10 mouse cellular contexts compared by ENCODE assay signal in the genomic region with DNA sequence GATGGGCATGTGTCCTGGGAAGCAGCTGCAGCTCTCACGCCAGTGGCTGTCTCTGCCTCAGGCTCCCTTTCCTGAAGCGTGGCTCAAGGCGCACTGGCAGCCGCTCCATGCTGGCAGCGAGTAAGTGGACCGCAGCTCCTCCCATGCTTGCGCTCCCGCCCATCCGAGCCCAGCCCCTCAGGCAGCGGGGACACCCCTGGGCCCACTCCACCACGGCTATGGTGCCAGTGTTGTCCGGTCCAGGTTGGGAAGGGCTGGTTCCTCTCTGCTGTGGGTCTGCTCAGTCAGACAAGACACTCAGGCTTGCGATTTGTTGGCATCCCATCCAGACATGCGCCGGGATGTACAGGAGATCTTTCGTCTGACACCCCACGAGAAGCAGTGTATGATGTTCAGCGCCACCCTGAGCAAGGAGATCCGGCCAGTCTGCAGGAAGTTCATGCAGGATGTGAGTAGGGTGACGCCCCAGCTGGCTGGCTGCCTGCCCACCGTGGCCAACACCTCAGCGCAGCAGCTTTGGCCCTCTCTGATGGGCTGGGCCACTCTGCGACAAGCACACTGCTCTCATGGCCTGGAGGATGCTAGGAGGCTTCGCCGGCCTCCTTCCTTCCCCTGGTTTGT. TPM values are rescaled to one million over a fixed set of nuclear protein-coding genes. Genes with fewer than 3 reads are reported as not detected.
DNase-seq lines count a peak whose midpoint lies in the region; TF ChIP-seq lines count a peak whose summit lies in the region.
"Had no signal": no experiment of that assay in that cellular context is flagged by ENCODE, and none has a peak within 500 bp of the region (broad histone marks: within the 10 kb centered on the region; RNA-seq: fewer than 3 reads in every experiment).

No protein-coding gene starts in this region.

- intact Hi-C loops in heart, postnatal 25 days (cut with DNase I): loop anchor here (5.0 kb wide), 2 partner anchors 59 to 61 kb away; no protein-coding TSS in a partner anchor

- no peak for TF ChIP-seq RAD21 in CH12.LX (IDR thresholded peaks at IDR 0.05; ENCODE audit: low read depth, low read length)

- H3K79me2 ChIP-seq in CH12.LX (replicated peaks; ENCODE audit: control insufficient read depth, extremely low read depth, insufficient read depth, poor library complexity, severe bottlenecking): peaks cover 39% of the 10 kb centered on the region

- H3K9me3 ChIP-seq in CH12.LX (replicated peaks; ENCODE audit: low read length): no peaks in the 10 kb centered on the region
- H3K9me3 ChIP-seq: embryonic facial prominence, embryonic 10.5 days had no signal

- H3K27ac ChIP-seq in CH12.LX (ENCODE audit: insufficient read depth, low read depth): no peak overlapping the region
- H3K27ac ChIP-seq: embryonic facial prominence, embryonic 10.5 days had no signal

- H3K36me3 ChIP-seq in CH12.LX (replicated peaks in 1 of 2; ENCODE audit: control insufficient read depth in 1 of 2, insufficient read depth in 1 of 2, low read length in 1 of 2): peaks cover 71 to 88% of the 10 kb centered on the region in 2 experiments

- in situ Hi-C loops in CH12.LX (cut with MboI; ENCODE audit: low pct_ligation_motif_present, low pct_unique_long_range_greater_than_20kb, low sequenced_read_pairs): loop anchor here (10.0 kb wide), 1 partner anchor 63 kb away; no protein-coding TSS in a partner anchor

- no peak overlapping the region for H3K4me3 ChIP-seq in CH12.LX (replicated peaks in 1 of 3; ENCODE audit: low read depth in 2 of 3, low read length in 2 of 3, poor library complexity in 1 of 3)
- H3K4me3 ChIP-seq: embryonic facial prominence, embryonic 10.5 days had no signal

- dilution Hi-C loops in CH12.LX (cut with MboI; ENCODE audit: extremely low pct_ligation_motif_present, extremely low pct_unique_long_range_greater_than_20kb, low sequenced_read_pairs): no loop called here

- TF ChIP-seq CTCF in CH12.LX (conservative IDR thresholded peaks at IDR 0.05 in 1 of 2, IDR thresholded peaks at IDR 0.05 in 1 of 2; ENCODE audit: low read depth in 2 of 2, low read length in 2 of 2): no peak

- no peak for DNase-seq in CH12.LX (ENCODE audit: extremely low read depth)
- peak; percentile 75 for DNase-seq in adrenal gland, postnatal 14 days
- DNase-seq in heart, postnatal 25 days (ENCODE audit: low spot score): peak; percentile 79
- DNase-seq in lung, postnatal 10 days: peak; percentile 91
- DNase-seq in right cerebral cortex, postnatal 14 days: no peak
- DNase-seq in layer of hippocampus, adult 9-10 months (ENCODE audit: low spot score): no peak
- no peak for DNase-seq in layer of hippocampus, postnatal 36 days
- DNase-seq: layer of hippocampus, adult 9-11 months; thymus, adult 18-20 months had no signal

- no peak overlapping the region for H3K9ac ChIP-seq in CH12.LX (ENCODE audit: insufficient read depth, low read depth)

- H3K4me2 ChIP-seq in CH12.LX (ENCODE audit: insufficient read depth, low read depth, poor library complexity, severe bottlenecking): no peak overlapping the region

- H3K4me1 ChIP-seq in CH12.LX (ENCODE audit: control insufficient read depth in 1 of 2, insufficient read depth in 2 of 2): peaks cover 12 to 34% of the 10 kb centered on the region in 2 experiments

- no peaks in the 10 kb centered on the region for H3K27me3 ChIP-seq in CH12.LX (replicated peaks)

- peak; percentile 19; the same call in 1 of the 2 replicates for TF ChIP-seq POLR2A in CH12.LX (IDR thresholded peaks at IDR 0.05; ENCODE audit: low read depth, low read length)

- no peak for TF ChIP-seq EP300 in CH12.LX (IDR thresholded peaks at IDR 0.05; ENCODE audit: low read length)

TF ChIP-seq in CH12.LX, 34 proteins besides CTCF, POLR2A, EP300 and RAD21:
- no peak for TF ChIP-seq JUN (IDR thresholded peaks at IDR 0.05; ENCODE audit: insufficient read depth, low read depth, low read length)
- TF ChIP-seq MYC (IDR thresholded peaks at IDR 0.05; ENCODE audit: low read depth, low read length): no peak
- TF ChIP-seq ETS1 (conservative IDR thresholded peaks at IDR 0.05; ENCODE audit: low read depth, low read length): no peak
- TF ChIP-seq RCOR1 (conservative IDR thresholded peaks at IDR 0.05; ENCODE audit: low read depth, low read length): no peak
- no peak for TF ChIP-seq USF2 (conservative IDR thresholded peaks at IDR 0.05; ENCODE audit: low read depth, low read length)
- no peak for TF ChIP-seq TBP (conservative IDR thresholded peaks at IDR 0.05; ENCODE audit: low read depth, low read length)
- no peak for TF ChIP-seq UBTF (IDR thresholded peaks at IDR 0.05; ENCODE audit: low read depth, low read length)
- TF ChIP-seq NRF1 (IDR thresholded peaks at IDR 0.05; ENCODE audit: low read depth, low read length): no peak
- no peak for TF ChIP-seq SIN3A (IDR thresholded peaks at IDR 0.05; ENCODE audit: low read length)
- no peak for TF ChIP-seq NELFE (IDR thresholded peaks at IDR 0.05; ENCODE audit: low read depth, low read length)
- TF ChIP-seq HCFC1 (IDR thresholded peaks at IDR 0.05; ENCODE audit: low read depth, low read length): no peak
- TF ChIP-seq CHD1 (IDR thresholded peaks at IDR 0.05; ENCODE audit: low read depth, low read length): no peak
- TF ChIP-seq MAZ (IDR thresholded peaks at IDR 0.05; ENCODE audit: low read depth, low read length): no peak
- no peak for TF ChIP-seq JUND (conservative IDR thresholded peaks at IDR 0.05; ENCODE audit: low read depth, low read length)
- no peak for TF ChIP-seq SMC3 (IDR thresholded peaks at IDR 0.05; ENCODE audit: low read depth, low read length)
- TF ChIP-seq PAX5 (IDR thresholded peaks at IDR 0.05; ENCODE audit: low read length): no peak
- TF ChIP-seq IRF4 (IDR thresholded peaks at IDR 0.05; ENCODE audit: low read depth, low read length): no peak
- TF ChIP-seq BHLHE40 (IDR thresholded peaks at IDR 0.05; ENCODE audit: low read depth, low read length): no peak
- no peak for TF ChIP-seq TCF12 (IDR thresholded peaks at IDR 0.05; ENCODE audit: low read depth, low read length)

RNA-seq across cellular contexts. Expression of gene Ddx39, which starts 6.5 kb away (rescaled TPM):
- total RNA-seq in CH12.LX (2012; rRNA removed) (194 and 278 TPM in 2 replicates), CH12.LX (2014; rRNA removed) (339 and 372 TPM in 2 replicates)
- 231 and 232 TPM in 2 replicates for polyA plus RNA-seq in CH12.LX (2012; ENCODE audit: insufficient read length, low read depth)
- total RNA-seq in adrenal gland, postnatal 14 days (2021): 31.2 and 32.9 TPM in 2 replicates
- 10 to 100 TPM; 20.0 to 21.6 TPM for total RNA-seq in heart, postnatal 25 days (2021)
- 10 to 100 TPM; 17.0 to 19.2 TPM for total RNA-seq in layer of hippocampus, postnatal 36 days (2021)

RNA-seq across cellular contexts. Expression of gene Adgre5, which starts 19.6 kb away (rescaled TPM):
- 23.6 and 27.4 TPM in 2 replicates for total RNA-seq in CH12.LX (2012; rRNA removed)
- 0.54 and 0.66 TPM in 2 replicates for total RNA-seq in CH12.LX (2014; rRNA removed)
- 3.7 and 5.9 TPM in 2 replicates for polyA plus RNA-seq in CH12.LX (2012; ENCODE audit: insufficient read length, low read depth)
- total RNA-seq in adrenal gland, postnatal 14 days (2021): 47.5 and 49.0 TPM in 2 replicates
- 10 to 100 TPM; 39.4 to 56.9 TPM for total RNA-seq in heart, postnatal 25 days (2021)
- 1 to 10 TPM; 7.6 to 7.7 TPM for total RNA-seq in layer of hippocampus, postnatal 36 days (2021)

RNA-seq across cellular contexts. Expression of gene Pkn1, which starts 22.5 kb away (rescaled TPM):
- 44.6 and 47.8 TPM in 2 replicates for total RNA-seq in CH12.LX (2012; rRNA removed)
- total RNA-seq in CH12.LX (2014; rRNA removed): 28.1 and 33.5 TPM in 2 replicates
- polyA plus RNA-seq in CH12.LX (2012; ENCODE audit: insufficient read length, low read depth): 58.8 and 60.3 TPM in 2 replicates
- 125 and 151 TPM in 2 replicates for total RNA-seq in adrenal gland, postnatal 14 days (2021)
- total RNA-seq in heart, postnatal 25 days (2021): 10 to 100 TPM; 58.6 to 58.8 TPM
- 10 to 100 TPM; 53.0 to 54.8 TPM for total RNA-seq in layer of hippocampus, postnatal 36 days (2021)

RNA-seq across cellular contexts. Expression of gene Ptger1, which starts 55.0 kb away (rescaled TPM):
- total RNA-seq in CH12.LX (2012; rRNA removed) (3.3 and 4.0 TPM in 2 replicates), CH12.LX (2014; rRNA removed) (not detected in 2 replicates)
- 2.6 and 7.6 TPM in 2 replicates for polyA plus RNA-seq in CH12.LX (2012; ENCODE audit: insufficient read length, low read depth)
- total RNA-seq in adrenal gland, postnatal 14 days (2021): 0.98 and 1.4 TPM in 2 replicates
- under 1 TPM; 0.25 to 0.34 TPM for total RNA-seq in heart, postnatal 25 days (2021)
- 1 to 10 TPM in 1 of 2 experiments, under 1 TPM in 1; 1.00 to 1.4 TPM for total RNA-seq in layer of hippocampus, postnatal 36 days (2021)

Comparison
In these comparisons a context has a peak if more than half of its experiments do, and no peak if none do; other contexts are left out.
1. DNase-seq: peak in adrenal gland, postnatal 14 days (single experiment), heart, postnatal 25 days (single experiment) and lung, postnatal 10 days (single experiment); none in CH12.LX (single experiment), right cerebral cortex, postnatal 14 days (single experiment), layer of hippocampus, adult 9-10 months (single experiment) and layer of hippocampus, postnatal 36 days (0 of 2).